Mouse (Mus musculus): ENCODE data around the gene Arfip1. TPM values are rescaled to one million over a fixed set of nuclear protein-coding genes. Genes with fewer than 3 reads are reported as not detected.

Gene Arfip1
- polyA plus RNA-seq, 1 experiment from 2014 or later, result 28.9 TPM

- Histone ChIP-seq H3K27ac (replicated peaks) (no peak overlapping the region), H3K4me1 (replicated peaks) (peaks cover 24% of the 10 kb centered on the region; the same call in 1 of the 2 replicates), H3K9me3 (no peaks in the 10 kb centered on the region), H3K4me2 (no peak overlapping the region), H3K27me3 (no peaks in the 10 kb centered on the region), H3K4me3 (no peak overlapping the region), H3K36me3 (peaks cover 4% of the 10 kb centered on the region; the same call in 1 of the 2 replicates), H3K9ac (no peak overlapping the region)
- no peak for ATAC-seq (ENCODE audit: low read depth)
- 87% methylated on average over 4 of the region's 4 CpGs for WGBS
Observed at GRCm38 (mm10) chr3:84471146-84471545, 111.3 kb downstream of the Arfip1 start.

- no peak overlapping the region for H3K4me3 ChIP-seq
- H3K9me3 ChIP-seq, result no peaks in the 10 kb centered on the region
- peaks cover 16% of the 10 kb centered on the region; the same call in 1 of the 2 replicates for H3K4me1 ChIP-seq (replicated peaks)
- peaks cover 7% of the 10 kb centered on the region; the same call in 1 of the 2 replicates for H3K36me3 ChIP-seq
- no peak overlapping the region for H3K9ac ChIP-seq
- H3K27ac ChIP-seq (replicated peaks), result no peak overlapping the region
- no peaks in the 10 kb centered on the region for H3K27me3 ChIP-seq
- ATAC-seq (ENCODE audit: low read depth), result no peak
- 53% methylated on average over 4 of the region's 4 CpGs for WGBS
- H3K4me2 ChIP-seq, result no peak overlapping the region
Observed at GRCm38 (mm10) chr3:84468111-84468453, 114.3 kb downstream of the Arfip1 start.

DNA sequence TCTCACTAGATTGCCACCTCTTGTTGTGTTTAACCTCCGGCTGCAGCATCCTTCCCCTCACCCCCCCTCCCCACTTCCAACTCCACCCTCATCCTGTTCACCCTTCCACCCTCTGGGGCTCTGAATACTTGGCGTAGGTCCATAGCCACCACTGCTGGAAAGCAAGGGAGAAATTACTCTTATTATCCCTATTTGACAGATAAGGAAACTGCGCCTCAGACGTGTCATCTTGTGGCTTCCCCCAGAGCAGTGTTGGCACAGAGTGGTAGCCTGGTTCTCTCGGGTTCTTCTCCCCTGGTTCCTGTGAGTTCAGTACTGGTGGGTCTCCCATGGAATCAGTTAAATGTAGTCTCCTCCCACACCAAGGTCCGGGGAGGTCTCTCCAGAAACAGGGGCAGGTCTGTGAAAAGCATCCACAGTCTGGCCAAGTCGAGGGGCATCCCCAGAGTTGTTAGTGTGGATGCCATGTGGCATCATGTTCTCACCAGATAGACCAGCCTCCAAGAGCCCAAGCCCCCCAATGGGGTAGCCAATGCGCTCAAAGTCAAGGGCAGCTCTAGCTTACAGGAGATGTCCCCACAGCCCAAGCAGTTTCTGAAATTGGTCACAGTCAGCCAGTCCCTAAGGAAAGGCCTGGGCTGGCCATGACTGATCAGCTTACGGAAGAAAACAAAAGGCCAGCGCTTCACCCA is 114.9 kb downstream of the Arfip1 start:
- no peak overlapping the region for H3K4me2 ChIP-seq
- H3K4me1 ChIP-seq (replicated peaks), result peaks cover 11% of the 10 kb centered on the region; the same call in 1 of the 2 replicates
- H3K4me3 ChIP-seq, result no peak overlapping the region
- no peaks in the 10 kb centered on the region for H3K27me3 ChIP-seq
- H3K9me3 ChIP-seq, result no peaks in the 10 kb centered on the region
- H3K27ac ChIP-seq (replicated peaks), result no peak overlapping the region
- H3K36me3 ChIP-seq, result peaks cover 7% of the 10 kb centered on the region; the same call in 1 of the 2 replicates
- WGBS, result 64% methylated on average over 10 of the region's 10 CpGs
- no peak for ATAC-seq (ENCODE audit: low read depth)
- H3K9ac ChIP-seq, result no peak overlapping the region

DNA sequence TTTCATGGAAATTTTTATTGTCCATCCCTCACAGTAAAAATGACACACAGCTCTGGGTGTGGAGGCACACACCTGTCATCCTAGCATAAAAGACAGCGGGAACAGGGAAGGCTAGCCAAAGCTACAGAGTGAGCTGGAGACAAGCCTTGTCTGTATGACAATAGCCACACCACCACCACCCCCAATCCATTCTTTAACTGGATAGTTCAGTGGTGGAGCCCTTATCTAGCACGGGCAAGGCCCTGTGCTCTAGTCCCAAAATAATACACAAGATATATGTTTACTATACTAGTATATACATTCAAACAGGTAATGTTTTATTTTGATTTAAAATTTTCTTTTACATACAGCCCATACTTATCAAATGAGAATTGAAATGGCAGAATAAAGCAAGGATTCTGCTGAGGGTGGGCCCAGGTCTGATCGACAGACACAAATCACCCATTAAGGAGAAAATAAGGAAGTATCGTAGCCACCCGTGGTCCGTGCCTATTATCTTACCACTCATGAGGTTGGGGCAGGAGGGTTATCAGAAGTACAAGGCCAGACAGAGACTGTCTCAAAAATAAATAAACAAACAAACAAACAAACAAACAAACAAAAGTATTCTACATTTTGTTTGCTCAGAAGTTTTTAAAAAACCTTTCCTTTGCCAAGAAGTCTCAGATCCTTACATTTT is 116.5 kb downstream of the Arfip1 start:
- WGBS, result 67% methylated on average over 6 of the region's 6 CpGs

DNA sequence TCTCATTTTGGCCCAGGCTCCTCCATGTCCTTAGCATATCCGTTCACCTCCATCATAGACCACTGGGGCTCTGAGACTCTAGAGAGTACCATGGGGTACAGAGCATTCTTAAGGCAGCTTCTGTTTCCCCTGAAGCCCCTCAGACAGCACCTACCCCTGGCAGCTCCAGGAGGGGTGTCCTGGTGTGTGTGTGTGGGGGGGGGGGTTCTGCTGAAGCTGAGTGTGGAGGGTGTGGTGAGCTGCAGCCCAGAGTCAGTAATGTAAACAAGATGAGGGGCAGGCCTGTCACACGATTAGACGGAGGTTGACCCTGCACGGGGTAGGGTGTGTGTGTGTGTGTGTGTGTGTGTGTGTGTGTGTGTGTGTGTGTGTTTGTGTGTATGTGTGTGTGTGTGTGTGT is 120.7 kb downstream of the Arfip1 start:
- no peak overlapping the region for H3K9ac ChIP-seq
- H3K9me3 ChIP-seq, result no peaks in the 10 kb centered on the region
- H3K36me3 ChIP-seq, result 0 out of 2 replicates have a peak, but pooled peaks cover 3% of the 10 kb centered on the region
- peaks cover 14% of the 10 kb centered on the region for H3K4me1 ChIP-seq (replicated peaks)
- 0 out of 2 replicates have a peak, but pooled peaks have one; percentile 32 for ATAC-seq (ENCODE audit: low read depth)
- H3K27ac ChIP-seq (replicated peaks), result no peak overlapping the region
- no peaks in the 10 kb centered on the region for H3K27me3 ChIP-seq
- no peak overlapping the region for H3K4me3 ChIP-seq
- WGBS, result 33% methylated on average over 4 of the region's 4 CpGs
- H3K4me2 ChIP-seq, result no peak overlapping the region

More for the DNA sequence above, 116.5 kb downstream of the Arfip1 start:
- Histone ChIP-seq H3K9me3 (no peaks in the 10 kb centered on the region), H3K27ac (replicated peaks) (no peak overlapping the region), H3K27me3 (no peaks in the 10 kb centered on the region), H3K9ac (no peak overlapping the region), H3K4me3 (no peak overlapping the region), H3K4me2 (no peak overlapping the region), H3K36me3 (peaks cover 7% of the 10 kb centered on the region; the same call in 1 of the 2 replicates), H3K4me1 (replicated peaks) (peaks cover 15% of the 10 kb centered on the region)
- no peak for ATAC-seq (ENCODE audit: low read depth)

DNA sequence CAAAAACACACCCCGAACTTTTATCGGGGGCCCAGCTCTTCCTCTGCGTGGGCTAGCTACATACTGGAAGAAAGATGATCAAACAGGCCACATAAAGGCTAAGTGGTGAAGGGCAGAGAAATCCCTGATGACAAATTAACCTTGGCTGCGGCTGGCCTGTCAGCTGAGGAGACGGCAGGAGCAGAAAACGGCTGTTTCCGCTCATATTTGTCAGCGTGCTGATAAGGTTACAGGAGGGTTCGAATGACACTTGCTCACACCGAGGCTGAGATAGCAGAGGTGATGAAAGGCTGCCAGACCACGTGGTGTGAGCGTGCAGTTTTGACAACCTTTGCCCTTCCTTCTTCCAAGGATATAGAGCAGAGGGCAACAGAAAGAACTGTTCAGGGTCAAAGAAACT is 121.5 kb downstream of the Arfip1 start:
- WGBS, result 40% methylated on average over 12 of the region's 12 CpGs
- 0 out of 2 replicates have a peak, but pooled peaks cover 3% of the 10 kb centered on the region for H3K36me3 ChIP-seq
- ATAC-seq (ENCODE audit: low read depth), result no peak
- H3K9ac ChIP-seq, result no peak overlapping the region
- no peak overlapping the region for H3K27ac ChIP-seq (replicated peaks)
- H3K4me1 ChIP-seq (replicated peaks), result peaks cover 14% of the 10 kb centered on the region
- H3K4me3 ChIP-seq, result no peak overlapping the region
- no peak overlapping the region for H3K4me2 ChIP-seq
- no peaks in the 10 kb centered on the region for H3K9me3 ChIP-seq
- H3K27me3 ChIP-seq, result no peaks in the 10 kb centered on the region

DNA sequence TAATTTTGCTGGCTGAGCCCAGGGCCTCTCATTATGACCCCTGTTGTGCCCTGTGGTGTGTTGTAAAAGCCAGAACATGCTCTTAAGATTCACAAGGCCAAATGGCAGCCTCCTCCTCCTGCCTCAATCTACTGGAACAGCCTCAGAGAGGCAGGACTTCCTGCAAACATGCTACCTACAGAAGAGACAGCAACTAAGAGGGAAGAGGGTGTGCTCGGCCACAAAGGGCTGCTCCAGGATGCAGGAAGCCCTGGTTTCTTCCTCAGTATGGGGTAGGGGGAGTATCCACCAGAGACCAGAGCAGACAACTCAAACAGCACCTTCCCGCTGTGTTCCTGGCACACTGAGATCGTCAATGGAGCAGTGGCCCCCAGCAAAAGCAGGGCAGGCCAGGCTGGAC is 121.9 kb downstream of the Arfip1 start:
- Histone ChIP-seq H3K9ac (no peak overlapping the region), H3K27me3 (no peaks in the 10 kb centered on the region), H3K4me3 (no peak overlapping the region), H3K9me3 (no peaks in the 10 kb centered on the region), H3K27ac (replicated peaks) (no peak overlapping the region), H3K36me3 (0 out of 2 replicates have a peak, but pooled peaks cover 3% of the 10 kb centered on the region), H3K4me1 (replicated peaks) (peaks cover 14% of the 10 kb centered on the region), H3K4me2 (no peak overlapping the region)
- WGBS, result 29% methylated on average over 3 of the region's 3 CpGs
- peak; percentile 15; the same call in 1 of the 2 replicates for ATAC-seq (ENCODE audit: low read depth)

DNA sequence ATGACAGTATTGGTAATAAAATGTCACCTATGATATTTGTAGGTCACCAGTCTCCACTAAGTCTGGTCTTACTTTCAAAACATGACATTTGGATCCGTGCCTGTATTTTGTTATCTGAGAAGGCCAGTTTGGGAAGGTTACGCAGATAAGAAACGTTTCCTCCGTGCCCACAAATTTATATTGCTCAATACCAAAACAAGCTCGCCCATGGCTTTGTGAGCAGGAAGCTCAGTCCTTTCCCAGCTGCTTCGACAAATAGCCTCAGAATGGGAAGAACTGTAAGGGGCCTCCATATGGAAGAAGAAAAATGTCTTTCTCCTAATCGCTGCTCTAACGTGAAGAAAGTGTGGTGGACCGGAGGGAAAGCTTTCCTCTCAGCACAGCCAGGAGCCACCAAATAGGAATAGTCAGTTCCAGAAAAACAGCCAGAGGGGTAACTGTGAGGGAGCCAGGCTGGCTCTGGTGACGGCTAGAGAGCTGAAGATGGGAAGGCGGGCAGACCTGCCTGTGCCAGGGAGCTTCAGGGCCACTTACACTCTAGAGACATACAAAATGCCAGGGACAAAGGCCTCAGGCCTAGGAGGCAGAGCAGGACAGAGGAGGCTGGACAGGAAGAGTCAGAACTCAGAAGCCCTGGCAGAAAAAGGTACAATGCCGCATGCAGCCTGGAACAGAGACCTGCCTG is 126.5 kb downstream of the Arfip1 start:
- Histone ChIP-seq H3K9me3 (no peaks in the 10 kb centered on the region), H3K27me3 (no peaks in the 10 kb centered on the region), H3K36me3 (0 out of 2 replicates have a peak, but pooled peaks cover 8% of the 10 kb centered on the region), H3K4me3 (no peak overlapping the region), H3K27ac (replicated peaks) (no peak overlapping the region), H3K4me1 (replicated peaks) (peaks cover 5% of the 10 kb centered on the region), H3K9ac (no peak overlapping the region), H3K4me2 (no peak overlapping the region)
- 79% methylated on average over 12 of the region's 12 CpGs for WGBS
- no peak for ATAC-seq (ENCODE audit: low read depth)

- H3K9ac ChIP-seq, result no peak overlapping the region
- 68% methylated on average over 3 of the region's 3 CpGs for WGBS
Observed at GRCm38 (mm10) chr3:84450651-84451050, 131.8 kb downstream of the Arfip1 start.

DNA sequence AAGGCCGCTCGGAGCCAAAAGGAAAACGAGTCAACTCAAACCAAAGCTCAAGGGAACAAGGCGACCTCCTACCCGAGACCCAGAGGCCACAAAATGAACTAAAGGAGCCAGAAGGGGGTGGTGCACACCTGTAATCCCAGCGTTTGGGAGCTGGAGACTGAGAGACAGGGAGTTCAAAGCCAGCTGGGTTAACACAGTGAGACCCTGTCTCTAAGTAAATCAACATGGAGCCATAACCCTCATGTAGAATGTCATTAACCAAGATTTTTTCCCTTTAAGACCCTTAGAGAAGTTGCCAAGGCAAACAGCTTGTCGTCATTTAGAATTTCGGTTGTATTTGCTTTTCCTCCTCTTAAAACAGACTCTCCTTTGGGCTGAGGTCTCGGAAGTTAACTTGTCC is 133.4 kb downstream of the Arfip1 start:
- H3K4me3 ChIP-seq, result no peak overlapping the region
- H3K36me3 ChIP-seq, result peaks cover 27% of the 10 kb centered on the region
- H3K4me1 ChIP-seq (replicated peaks), result peaks cover 5% of the 10 kb centered on the region
- H3K27ac ChIP-seq (replicated peaks), result no peak overlapping the region
- ATAC-seq (ENCODE audit: low read depth), result no peak
- H3K27me3 ChIP-seq, result no peaks in the 10 kb centered on the region
- H3K4me2 ChIP-seq, result no peak overlapping the region
- no peak overlapping the region for H3K9ac ChIP-seq
- WGBS, result 78% methylated on average over 9 of the region's 9 CpGs
- H3K9me3 ChIP-seq, result no peaks in the 10 kb centered on the region

More at GRCm38 (mm10) chr3:84450651-84451050, 131.8 kb downstream of the Arfip1 start:
- ATAC-seq (ENCODE audit: low read depth), result no peak
- H3K4me3 ChIP-seq, result no peak overlapping the region
- peaks cover 5% of the 10 kb centered on the region for H3K4me1 ChIP-seq (replicated peaks)
- H3K27me3 ChIP-seq, result no peaks in the 10 kb centered on the region
- no peak overlapping the region for H3K27ac ChIP-seq (replicated peaks)
- no peak overlapping the region for H3K4me2 ChIP-seq
- H3K9me3 ChIP-seq, result no peaks in the 10 kb centered on the region
- peaks cover 19% of the 10 kb centered on the region for H3K36me3 ChIP-seq

DNA sequence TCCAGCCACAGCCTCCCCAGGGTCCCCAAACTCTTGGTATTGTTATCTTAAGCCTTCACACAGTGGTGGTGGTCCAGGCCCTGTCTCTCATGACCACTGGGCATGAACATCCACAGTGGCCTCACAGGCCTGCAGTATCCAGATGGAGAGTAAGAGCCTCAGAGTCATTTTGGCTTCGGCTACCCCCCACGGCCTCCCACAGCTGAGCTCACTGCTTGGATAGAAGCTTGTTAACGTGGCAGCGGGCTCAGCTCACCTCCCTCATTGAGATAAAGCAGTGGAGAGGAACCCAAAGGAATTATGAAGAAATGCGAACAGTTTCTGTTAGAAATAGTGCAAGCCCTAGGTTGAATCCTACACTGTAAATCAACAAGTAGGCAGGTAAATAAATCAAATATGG is 134.6 kb downstream of the Arfip1 start:
- Histone ChIP-seq H3K9me3 (no peaks in the 10 kb centered on the region), H3K36me3 (peaks cover 27% of the 10 kb centered on the region), H3K4me1 (replicated peaks) (peaks cover 5% of the 10 kb centered on the region), H3K4me2 (no peak overlapping the region), H3K27me3 (0 out of 2 replicates have a peak, but pooled peaks cover 3% of the 10 kb centered on the region), H3K27ac (replicated peaks) (no peak overlapping the region), H3K4me3 (no peak overlapping the region), H3K9ac (no peak overlapping the region)
- 72% methylated on average over 5 of the region's 5 CpGs for WGBS
- ATAC-seq (ENCODE audit: low read depth), result no peak

Measured in neural tube, embryonic 13.5 days (tissue).